Mouse (Mus musculus) ES-E14 (cell line): ENCODE results near the gene Lingo3.

Experiments
- HCFC1 ChIP-seq: IDR thresholded peaks from 2 replicates; pipeline ENCODE4 v1.6.1; 2012; ENCODE audit warnings: low read length, inconsistent platforms, borderline replicate concordance; ENCODE audit not compliant: insufficient read depth
- MAFK ChIP-seq: IDR thresholded peaks from 2 replicates; pipeline ENCODE4 v1.6.1; 2014; ENCODE audit warnings: mild to moderate bottlenecking, low read depth, low read length, inconsistent platforms; ENCODE audit not compliant: insufficient read depth
- ZC3H11A ChIP-seq: IDR thresholded peaks from 2 replicates; pipeline ENCODE4 v1.6.1; 2012; ENCODE audit warnings: low read depth, mild to moderate bottlenecking, inconsistent platforms, low read length, borderline replicate concordance
- ZNF384 ChIP-seq: IDR thresholded peaks from 2 replicates; pipeline ENCODE4 v1.6.1; 2012; ENCODE audit warnings: low read depth, low read length, inconsistent platforms

DNA sequence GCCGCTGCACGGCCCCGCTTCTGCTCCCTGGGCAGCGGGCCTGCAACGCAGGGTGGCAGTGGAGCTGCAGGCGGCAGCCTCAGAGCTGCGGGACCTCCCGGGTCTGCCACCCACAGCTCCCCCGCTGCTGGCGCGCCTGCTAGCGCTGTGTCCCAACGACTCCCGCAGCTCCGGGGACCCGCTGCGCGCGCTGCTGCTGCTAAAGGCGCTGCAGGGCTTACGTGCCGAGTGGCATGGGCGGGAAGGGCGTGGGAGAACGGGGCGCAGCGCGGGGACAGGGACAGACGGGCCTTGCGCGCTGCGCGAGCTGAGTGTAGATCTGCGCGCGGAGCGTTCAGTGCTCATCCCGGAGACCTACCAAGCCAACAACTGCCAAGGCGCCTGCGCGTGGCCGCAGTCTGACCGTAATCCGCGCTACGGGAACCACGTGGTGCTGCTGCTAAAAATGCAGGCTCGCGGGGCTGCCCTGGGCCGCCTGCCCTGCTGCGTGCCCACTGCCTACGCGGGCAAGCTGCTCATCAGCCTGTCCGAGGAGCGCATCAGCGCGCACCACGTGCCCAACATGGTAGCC lies 36.7 kb downstream of the Lingo3 start:
- TF ChIP-seq ZNF384 (no peak), MAFK (no peak), HCFC1 (no peak), ZC3H11A (no peak)
